Mouse (Mus musculus): ENCODE data around the gene Pdcd1. TPM values are rescaled to one million over a fixed set of nuclear protein-coding genes. Genes with fewer than 3 reads are reported as not detected.

The Pdcd1 gene
- polyA plus RNA-seq, 1 experiment from 2014 or later = 0.09 TPM

DNA sequence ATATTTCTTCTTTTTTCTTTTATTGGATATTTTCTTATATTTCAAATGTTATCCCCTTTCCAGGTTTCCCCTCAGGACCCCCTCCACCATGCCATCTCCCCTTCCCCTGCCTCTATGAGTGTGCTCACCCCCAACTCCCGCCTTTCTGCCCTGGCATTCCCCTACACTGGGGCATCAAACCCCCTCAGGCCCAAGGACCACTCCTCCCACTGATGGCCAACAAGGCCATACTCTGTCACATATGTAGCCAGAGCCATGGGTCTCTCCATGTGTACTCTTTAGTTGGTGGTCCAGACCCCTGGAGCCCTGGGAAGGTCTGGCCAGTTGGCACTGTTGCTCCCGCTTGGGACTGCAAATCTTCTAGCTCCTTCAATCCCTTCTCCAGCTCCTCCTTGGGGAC lies 5.0 kb upstream of the Pdcd1 start:
- WGBS = 93% methylated on average over 2 of the region's 2 CpGs

GRCm38 (mm10) chr1:94055966-94056365 lies 3.6 kb upstream of the Pdcd1 start:
- no peaks in the 10 kb centered on the region for H3K36me3 ChIP-seq (replicated peaks)
- H3K4me3 ChIP-seq (replicated peaks) = no peak overlapping the region
- no peaks in the 10 kb centered on the region for H3K4me1 ChIP-seq
- ATAC-seq (ENCODE audit: low FRiP score) = no peak
- H3K27ac ChIP-seq = no peak overlapping the region
- H3K9ac ChIP-seq = no peak overlapping the region
- H3K4me2 ChIP-seq = no peak overlapping the region
- H3K27me3 ChIP-seq = no peaks in the 10 kb centered on the region
- no peaks in the 10 kb centered on the region for H3K9me3 ChIP-seq
- 86% methylated on average over 3 of the region's 3 CpGs for WGBS

More for the DNA sequence above, 5.0 kb upstream of the Pdcd1 start:
- Histone ChIP-seq H3K4me1 (no peaks in the 10 kb centered on the region), H3K4me2 (no peak overlapping the region), H3K9me3 (no peaks in the 10 kb centered on the region), H3K27me3 (no peaks in the 10 kb centered on the region), H3K27ac (no peak overlapping the region), H3K9ac (no peak overlapping the region), H3K4me3 (replicated peaks) (no peak overlapping the region), H3K36me3 (replicated peaks) (no peaks in the 10 kb centered on the region)
- ATAC-seq (ENCODE audit: low FRiP score) = no peak

GRCm38 (mm10) chr1:94054481-94054880 lies 2.1 kb upstream of the Pdcd1 start:
- Histone ChIP-seq H3K9me3 (no peaks in the 10 kb centered on the region), H3K36me3 (replicated peaks) (no peaks in the 10 kb centered on the region), H3K9ac (no peak overlapping the region), H3K4me3 (replicated peaks) (no peak overlapping the region), H3K27me3 (no peaks in the 10 kb centered on the region), H3K4me2 (no peak overlapping the region), H3K27ac (no peak overlapping the region), H3K4me1 (no peaks in the 10 kb centered on the region)
- 77% methylated on average over 1 of the region's 1 CpGs for WGBS
- ATAC-seq (ENCODE audit: low FRiP score) = no peak

- Histone ChIP-seq H3K4me2 (no peak overlapping the region), H3K9me3 (no peaks in the 10 kb centered on the region), H3K4me3 (replicated peaks) (no peak overlapping the region), H3K27me3 (no peaks in the 10 kb centered on the region), H3K27ac (no peak overlapping the region), H3K4me1 (no peaks in the 10 kb centered on the region), H3K36me3 (replicated peaks) (no peaks in the 10 kb centered on the region), H3K9ac (no peak overlapping the region)
- 66% methylated on average over 7 of the region's 7 CpGs for WGBS
- no peak for ATAC-seq (ENCODE audit: low FRiP score)
These were observed 1.3 kb upstream of the Pdcd1 start for GRCm38 (mm10) chr1:94053530-94054216.

DNA sequence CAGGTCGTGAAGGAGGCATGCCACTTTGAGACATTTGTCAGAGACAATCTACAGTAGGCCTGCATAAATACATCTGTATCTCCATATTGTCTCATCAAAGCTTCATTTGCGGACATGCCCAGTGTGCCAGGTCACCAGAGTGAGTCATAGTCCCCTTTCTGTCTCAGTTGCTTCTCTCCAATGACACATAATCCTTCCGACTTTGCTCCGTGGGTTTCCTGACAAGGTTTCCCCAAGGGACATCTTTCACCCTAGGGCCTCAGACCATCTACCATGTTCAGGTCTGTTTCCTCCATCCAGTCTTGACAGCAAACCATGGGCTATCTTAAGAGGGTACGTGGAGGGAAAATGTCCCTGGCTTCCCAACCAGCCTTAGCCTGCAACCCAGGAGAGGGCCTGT lies 1.2 kb downstream of the Pdcd1 start:
- H3K4me3 ChIP-seq (replicated peaks) = no peak overlapping the region
- H3K9ac ChIP-seq = no peak overlapping the region
- no peaks in the 10 kb centered on the region for H3K9me3 ChIP-seq
- H3K27ac ChIP-seq = no peak overlapping the region
- no peaks in the 10 kb centered on the region for H3K36me3 ChIP-seq (replicated peaks)
- H3K27me3 ChIP-seq = no peaks in the 10 kb centered on the region
- no peaks in the 10 kb centered on the region for H3K4me1 ChIP-seq
- no peak for ATAC-seq (ENCODE audit: low FRiP score)
- WGBS = 89% methylated on average over 5 of the region's 5 CpGs
- H3K4me2 ChIP-seq = no peak overlapping the region

DNA sequence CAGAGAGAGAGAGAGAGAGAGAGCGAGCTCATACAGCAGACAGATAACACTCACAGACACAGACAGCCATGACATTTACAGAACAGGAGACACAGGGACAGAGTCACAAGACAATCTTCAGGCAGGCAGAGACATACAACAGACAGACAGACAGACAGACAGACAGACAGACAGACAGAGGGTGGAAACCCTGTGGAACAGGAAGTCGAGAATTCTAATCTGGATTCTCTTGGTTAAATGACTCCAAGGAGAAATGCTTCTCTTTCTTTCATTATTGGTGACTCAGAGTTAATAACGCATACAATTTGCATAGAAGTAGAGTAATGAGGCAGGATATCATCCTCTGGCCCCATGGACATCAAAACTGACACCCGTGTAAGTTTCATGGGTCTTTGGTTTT lies 5.8 kb downstream of the Pdcd1 start:
- no peak overlapping the region for H3K4me3 ChIP-seq (replicated peaks)
- H3K9me3 ChIP-seq = no peaks in the 10 kb centered on the region
- H3K27me3 ChIP-seq = no peaks in the 10 kb centered on the region
- no peak overlapping the region for H3K9ac ChIP-seq
- no peaks in the 10 kb centered on the region for H3K4me1 ChIP-seq
- no peak overlapping the region for H3K27ac ChIP-seq
- no peak overlapping the region for H3K4me2 ChIP-seq
- ATAC-seq (ENCODE audit: low FRiP score) = no peak
- H3K36me3 ChIP-seq (replicated peaks) = no peaks in the 10 kb centered on the region
- 82% methylated on average over 4 of the region's 4 CpGs for WGBS

DNA sequence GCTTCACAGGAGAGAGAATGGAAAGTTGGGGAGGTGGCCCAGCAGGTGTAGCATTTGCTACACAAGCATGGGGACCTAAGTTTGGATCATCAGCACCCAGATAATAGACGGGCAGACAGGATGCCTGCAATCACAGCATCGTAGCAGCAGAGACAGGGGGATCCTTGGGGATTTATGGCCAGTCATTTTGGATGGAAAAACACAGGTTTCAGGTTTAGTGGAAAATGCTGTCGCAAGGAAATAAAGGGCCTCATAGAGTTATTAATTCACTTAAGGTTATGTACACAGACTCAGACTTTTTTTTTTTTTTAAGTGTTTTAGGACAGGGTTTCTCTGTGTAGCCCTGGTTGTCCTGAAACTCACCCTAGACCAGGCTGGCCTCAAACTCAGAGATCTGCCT lies 6.8 kb downstream of the Pdcd1 start:
- WGBS = 85% methylated on average over 3 of the region's 3 CpGs
- Histone ChIP-seq H3K36me3 (replicated peaks) (no peaks in the 10 kb centered on the region), H3K9ac (no peak overlapping the region), H3K9me3 (no peaks in the 10 kb centered on the region), H3K27ac (no peak overlapping the region), H3K4me2 (no peak overlapping the region), H3K27me3 (no peaks in the 10 kb centered on the region), H3K4me1 (no peaks in the 10 kb centered on the region), H3K4me3 (replicated peaks) (no peak overlapping the region)
- no peak for ATAC-seq (ENCODE audit: low FRiP score)

GRCm38 (mm10) chr1:94040391-94040790 lies 12.0 kb downstream of the Pdcd1 start:
- H3K27ac ChIP-seq = no peak overlapping the region
- no peaks in the 10 kb centered on the region for H3K9me3 ChIP-seq
- H3K4me1 ChIP-seq = peaks cover 5% of the 10 kb centered on the region; the same call in 1 of the 2 replicates
- no peak overlapping the region for H3K9ac ChIP-seq
- no peak overlapping the region for H3K4me2 ChIP-seq
- no peaks in the 10 kb centered on the region for H3K27me3 ChIP-seq
- H3K36me3 ChIP-seq (replicated peaks) = no peaks in the 10 kb centered on the region
- H3K4me3 ChIP-seq (replicated peaks) = no peak overlapping the region
- no peak for ATAC-seq (ENCODE audit: low FRiP score)
- 97% methylated on average over 2 of the region's 2 CpGs for WGBS

- Histone ChIP-seq H3K9me3 (no peaks in the 10 kb centered on the region), H3K36me3 (replicated peaks) (no peaks in the 10 kb centered on the region), H3K27ac (peak overlapping the region; percentile 71), H3K4me2 (peak overlapping the region; percentile 70), H3K9ac (peak overlapping the region; percentile 54), H3K27me3 (no peaks in the 10 kb centered on the region), H3K4me3 (replicated peaks) (peak overlapping the region; percentile 40), H3K4me1 (peaks cover 9% of the 10 kb centered on the region; the same call in 1 of the 2 replicates)
- under 1% methylated on average over 25 of the region's 25 CpGs for WGBS
- peak; percentile 93 for ATAC-seq (ENCODE audit: low FRiP score)
These were observed 17.2 kb downstream of the Pdcd1 start for GRCm38 (mm10) chr1:94034984-94035743.

DNA sequence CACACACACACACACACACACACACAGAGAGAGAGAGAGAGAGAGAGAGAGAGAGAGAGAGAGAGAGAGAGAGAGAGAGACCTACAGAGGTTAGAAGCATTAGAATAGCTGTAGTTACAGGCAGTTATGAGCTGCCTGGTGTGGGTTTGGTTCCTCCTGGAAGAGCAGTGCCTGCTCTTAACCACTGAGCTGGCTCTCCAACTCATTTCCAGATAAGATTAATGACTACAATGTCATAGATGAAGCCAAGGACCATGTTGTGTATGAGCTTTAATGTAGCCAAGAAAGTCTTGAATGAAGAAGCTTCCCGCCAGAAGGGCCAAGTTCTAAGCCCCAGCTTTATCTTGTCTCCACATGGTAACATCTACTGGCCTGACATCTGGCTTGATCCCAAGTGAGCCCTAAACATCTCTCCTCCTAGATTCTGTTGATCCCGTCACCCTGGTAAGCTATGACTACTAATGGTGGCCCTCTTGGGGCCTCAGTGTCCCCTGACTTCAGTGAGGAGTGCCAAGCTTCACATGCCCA lies 19.2 kb downstream of the Pdcd1 start:
- ATAC-seq (ENCODE audit: low FRiP score) = no peak
- Histone ChIP-seq H3K27me3 (no peaks in the 10 kb centered on the region), H3K9ac (no peak overlapping the region), H3K36me3 (replicated peaks) (no peaks in the 10 kb centered on the region), H3K4me1 (peaks cover 9% of the 10 kb centered on the region; the same call in 1 of the 2 replicates), H3K4me3 (replicated peaks) (no peak overlapping the region), H3K9me3 (no peaks in the 10 kb centered on the region), H3K27ac (no peak overlapping the region), H3K4me2 (no peak overlapping the region)
- WGBS = 95% methylated on average over 2 of the region's 2 CpGs

GRCm38 (mm10) chr1:94028741-94029140 lies 23.6 kb downstream of the Pdcd1 start:
- Histone ChIP-seq H3K4me2 (no peak overlapping the region), H3K27me3 (no peaks in the 10 kb centered on the region), H3K36me3 (replicated peaks) (no peaks in the 10 kb centered on the region), H3K27ac (no peak overlapping the region), H3K9me3 (no peaks in the 10 kb centered on the region), H3K4me1 (no peaks in the 10 kb centered on the region), H3K9ac (no peak overlapping the region), H3K4me3 (replicated peaks) (no peak overlapping the region)
- WGBS = 89% methylated on average over 2 of the region's 2 CpGs
- no peak for ATAC-seq (ENCODE audit: low FRiP score)

GRCm38 (mm10) chr1:94027506-94028108 lies 24.7 kb downstream of the Pdcd1 start:
- WGBS = 84% methylated on average over 12 of the region's 12 CpGs
- H3K9ac ChIP-seq = no peak overlapping the region
- no peaks in the 10 kb centered on the region for H3K4me1 ChIP-seq
- no peaks in the 10 kb centered on the region for H3K27me3 ChIP-seq
- no peaks in the 10 kb centered on the region for H3K36me3 ChIP-seq (replicated peaks)
- no peak for ATAC-seq (ENCODE audit: low FRiP score)
- H3K4me2 ChIP-seq = no peak overlapping the region
- H3K27ac ChIP-seq = no peak overlapping the region
- H3K4me3 ChIP-seq (replicated peaks) = no peak overlapping the region
- H3K9me3 ChIP-seq = no peaks in the 10 kb centered on the region
